Mouse (Mus musculus): ENCODE measurements around the gene Gal3st2.
"Not testable (repeated sequence)": the region's sequence is repeated elsewhere in the genome, so short reads cannot be mapped to it uniquely, and the experiment has no call there.

Gal3st2 gene

GRCm38 (mm10) chr1:93861048-93861447 lies at the start of gene Gal3st2:
Gene Gal3st2 (plus strand): TSS chr1:93861306.
- in situ Hi-C loops (cut with MboI, MseI) = not testable (repeated sequence)

GRCm38 (mm10) chr1:93811495-93812039 lies 49.5 kb upstream of the Gal3st2 start:
- in situ Hi-C loops (cut with MboI, MseI) = no loop called here

DNA sequence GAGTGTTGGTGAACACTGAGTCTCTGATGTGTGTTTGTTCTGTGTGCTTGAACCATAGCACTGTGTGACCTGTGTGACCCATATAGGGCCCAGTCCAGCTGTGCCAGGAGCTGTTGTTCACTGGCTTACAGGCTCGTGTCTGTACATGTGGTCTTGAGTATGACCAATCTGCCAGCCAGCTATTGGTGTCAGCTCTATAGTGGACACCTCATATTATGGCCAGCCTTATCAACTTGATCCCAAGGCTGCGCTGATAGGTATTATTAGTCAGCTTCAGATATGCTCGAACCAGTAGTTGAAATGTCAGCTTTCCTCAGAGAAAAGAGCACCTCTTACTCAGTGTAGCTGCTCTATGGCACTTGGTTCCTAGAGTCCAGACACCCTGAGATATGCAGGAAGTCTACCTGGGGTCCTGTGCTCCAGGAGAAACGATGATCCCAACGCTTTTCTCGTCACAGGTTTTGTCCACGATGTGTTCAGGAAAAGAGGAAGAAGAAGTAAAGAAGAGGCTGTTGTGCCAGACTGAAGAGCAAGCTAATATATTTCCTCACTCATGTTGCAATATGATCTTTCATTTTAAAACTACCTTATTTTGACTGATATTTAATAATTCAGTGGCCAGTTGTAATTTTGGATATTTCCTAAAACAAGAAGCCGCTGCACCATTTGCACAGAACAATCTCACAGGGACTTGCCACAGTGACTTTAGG lies 43.1 kb upstream of the Gal3st2 start:
- in situ Hi-C loops (cut with MboI, MseI) = no loop called here

DNA sequence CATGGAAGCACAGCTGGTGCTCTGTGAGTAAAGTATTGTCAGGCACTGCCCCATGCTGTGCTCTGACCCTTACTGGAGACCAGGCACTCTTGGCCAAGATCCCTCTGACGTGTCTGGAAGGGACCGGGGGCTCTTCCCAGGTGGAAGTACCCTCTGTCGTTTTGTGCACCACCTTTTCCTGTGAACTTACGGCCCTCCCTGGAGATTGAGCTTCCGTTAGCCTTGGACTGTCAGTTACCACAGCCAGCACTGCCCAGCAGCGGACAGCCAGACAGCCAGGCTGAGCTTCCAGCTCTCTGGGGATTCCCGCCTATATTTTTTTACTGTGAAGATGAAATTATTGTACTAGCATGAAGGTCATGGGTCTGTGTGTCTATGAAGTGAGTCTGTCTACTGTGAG lies 42.4 kb upstream of the Gal3st2 start:
- in situ Hi-C loops (cut with MboI, MseI) = no loop called here

DNA sequence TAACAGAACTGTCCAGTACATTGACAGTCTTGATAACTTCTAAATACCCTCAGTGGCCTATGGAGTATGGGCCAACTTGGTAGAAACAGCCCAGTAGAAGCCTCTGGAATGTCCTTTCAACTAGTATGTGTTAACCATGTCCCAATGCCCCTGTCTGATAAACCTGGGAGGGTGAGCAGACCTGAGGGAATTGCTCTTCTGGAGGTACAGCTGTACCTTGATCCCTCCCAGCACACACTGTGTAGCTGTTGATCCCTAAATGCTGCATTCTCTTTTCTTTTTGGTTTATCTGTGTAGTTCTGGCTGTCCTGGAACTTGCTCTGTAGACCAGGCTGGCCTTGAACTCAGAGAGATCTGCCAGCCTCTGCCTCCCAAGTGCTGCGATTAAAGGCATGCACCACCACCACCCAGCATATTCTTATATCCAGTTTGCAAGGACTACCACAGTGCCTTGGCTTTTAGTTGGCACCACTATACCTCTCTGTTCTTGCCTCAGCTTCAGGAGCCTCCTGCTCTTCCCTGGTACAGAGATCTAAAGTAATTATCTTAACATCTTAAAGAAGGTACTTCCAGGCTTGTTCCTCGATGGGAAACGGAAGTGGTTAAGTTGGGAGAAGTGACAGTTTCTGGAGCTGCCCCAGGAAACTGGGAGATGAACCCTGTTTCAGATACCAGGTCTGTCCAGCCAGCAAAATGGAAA lies 37.2 kb upstream of the Gal3st2 start:
- in situ Hi-C loops (cut with MboI, MseI) = no loop called here

- in situ Hi-C loops (cut with MboI, MseI) = loop anchor here in 1 of 2 experiments (25.0 kb wide), 1 partner anchor 1838 kb away; the partner anchor contains the start of gene St8sia4
Measured at GRCm38 (mm10) chr1:93824609-93825008, 36.5 kb upstream of the Gal3st2 start, which contains the start of gene D2hgdh. Gene D2hgdh (plus strand): TSS chr1:93824909.

GRCm38 (mm10) chr1:93825105-93825674 lies 35.9 kb upstream of the Gal3st2 start:
- in situ Hi-C loops (cut with MboI, MseI) = loop anchor here in 1 of 2 experiments (25.0 kb wide), 1 partner anchor 1837 kb away; the partner anchor contains the start of gene St8sia4

GRCm38 (mm10) chr1:93825771-93826539 lies 35.2 kb upstream of the Gal3st2 start:
- in situ Hi-C loops (cut with MboI, MseI) = loop anchor here in 1 of 2 experiments (25.0 kb wide), 1 partner anchor 1836 kb away; the partner anchor contains the start of gene St8sia4

DNA sequence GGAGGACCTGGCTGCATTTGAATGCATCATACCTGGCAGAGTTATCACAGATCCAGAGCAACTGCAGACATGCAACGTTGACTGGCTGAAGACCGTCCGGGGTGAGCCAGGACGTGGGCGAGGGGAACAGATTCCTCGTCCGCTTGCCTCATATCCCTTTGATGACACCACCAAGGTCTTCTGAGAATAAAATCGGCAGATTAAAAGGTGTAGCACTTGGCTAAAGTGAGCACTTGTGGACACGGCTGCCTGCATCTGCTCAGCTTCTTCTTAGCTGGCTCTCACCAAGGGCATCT lies 34.6 kb upstream of the Gal3st2 start:
- in situ Hi-C loops (cut with MboI, MseI) = loop anchor here in 1 of 2 experiments (25.0 kb wide), 1 partner anchor 1836 kb away; the partner anchor contains the start of gene St8sia4

DNA sequence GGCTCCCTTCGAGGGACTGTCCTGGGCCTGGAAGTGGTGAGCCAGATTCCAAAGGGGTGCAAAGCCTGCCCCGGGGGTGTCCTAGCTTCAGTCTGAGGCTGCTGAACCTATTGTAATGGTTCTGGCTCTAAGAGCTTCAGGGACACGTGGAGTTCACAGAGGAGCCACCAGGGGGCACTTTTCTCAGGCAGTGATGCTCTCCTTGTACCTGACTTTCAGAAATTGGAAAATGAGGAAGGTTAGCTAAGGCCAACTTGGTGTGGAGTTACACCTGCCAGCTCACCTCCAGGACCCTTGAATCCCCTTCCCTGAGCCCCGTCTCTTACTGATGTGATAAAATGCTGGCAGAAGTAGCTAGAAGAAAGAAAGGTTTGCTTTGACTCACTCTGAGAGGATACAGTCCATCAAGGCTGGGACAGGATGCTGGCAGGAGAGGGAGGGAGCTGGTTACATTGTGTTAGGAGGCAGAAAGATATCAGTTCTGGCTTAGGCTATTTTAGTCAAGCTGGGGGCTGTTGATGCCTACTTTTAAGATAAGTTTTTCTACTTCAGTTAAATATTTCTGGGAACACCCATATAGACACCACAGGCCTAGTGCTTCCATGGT lies 28.2 kb upstream of the Gal3st2 start:
- in situ Hi-C loops (cut with MboI, MseI) = loop anchor here in 1 of 2 experiments (25.0 kb wide), 1 partner anchor 1829 kb away; the partner anchor contains the start of gene St8sia4

- in situ Hi-C loops (cut with MboI, MseI) = loop anchor here in 1 of 2 experiments (25.0 kb wide), 1 partner anchor 1828 kb away; the partner anchor contains the start of gene St8sia4
Measured at GRCm38 (mm10) chr1:93834671-93835150, 26.4 kb upstream of the Gal3st2 start.

GRCm38 (mm10) chr1:93835211-93835610 lies 25.9 kb upstream of the Gal3st2 start:
- in situ Hi-C loops (cut with MboI, MseI) = loop anchor here in 1 of 2 experiments (25.0 kb wide), 1 partner anchor 1827 kb away; the partner anchor contains the start of gene St8sia4

DNA sequence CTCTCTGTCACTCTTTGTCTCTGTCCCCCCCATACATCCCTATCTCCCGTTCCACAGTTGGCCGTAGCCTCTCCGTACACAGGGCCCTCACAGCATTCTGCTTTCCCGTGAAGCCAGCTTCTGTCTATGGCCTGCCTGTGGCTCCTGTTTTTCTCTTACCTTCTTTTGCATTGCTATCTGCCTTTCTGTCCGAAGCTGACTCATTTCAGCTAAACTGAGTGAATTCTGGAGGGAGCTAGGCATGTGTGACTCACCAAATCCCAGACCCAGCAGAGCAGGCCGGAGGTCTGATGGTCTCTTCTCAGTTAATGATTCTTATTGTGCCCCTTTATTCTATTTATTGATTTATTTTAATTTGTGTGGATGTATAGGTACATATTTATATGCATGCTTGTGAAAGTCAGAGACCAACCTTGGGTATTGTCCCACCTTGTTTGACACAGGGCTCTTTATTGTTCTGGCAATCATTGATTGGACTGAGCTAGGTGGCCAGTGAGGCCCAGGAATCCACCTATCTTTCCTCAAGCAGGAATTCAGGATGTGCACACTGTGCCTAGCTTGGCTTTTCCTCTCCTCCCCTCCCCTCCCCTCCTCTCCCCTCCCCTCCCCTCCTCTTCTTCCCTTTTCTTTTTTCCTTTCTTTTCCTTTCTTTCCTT lies 25.1 kb upstream of the Gal3st2 start:
- in situ Hi-C loops (cut with MboI, MseI) = loop anchor here in 1 of 2 experiments (25.0 kb wide), 1 partner anchor 1826 kb away; the partner anchor contains the start of gene St8sia4

GRCm38 (mm10) chr1:93836532-93836913 lies 24.6 kb upstream of the Gal3st2 start:
- in situ Hi-C loops (cut with MboI, MseI) = loop anchor here in 1 of 2 experiments (25.0 kb wide), 1 partner anchor 1826 kb away; the partner anchor contains the start of gene St8sia4

- in situ Hi-C loops (cut with MboI, MseI) = loop anchor here in 1 of 2 experiments (25.0 kb wide), 1 partner anchor 1825 kb away; the partner anchor contains the start of gene St8sia4
Measured at GRCm38 (mm10) chr1:93837335-93837734, 23.8 kb upstream of the Gal3st2 start.

DNA sequence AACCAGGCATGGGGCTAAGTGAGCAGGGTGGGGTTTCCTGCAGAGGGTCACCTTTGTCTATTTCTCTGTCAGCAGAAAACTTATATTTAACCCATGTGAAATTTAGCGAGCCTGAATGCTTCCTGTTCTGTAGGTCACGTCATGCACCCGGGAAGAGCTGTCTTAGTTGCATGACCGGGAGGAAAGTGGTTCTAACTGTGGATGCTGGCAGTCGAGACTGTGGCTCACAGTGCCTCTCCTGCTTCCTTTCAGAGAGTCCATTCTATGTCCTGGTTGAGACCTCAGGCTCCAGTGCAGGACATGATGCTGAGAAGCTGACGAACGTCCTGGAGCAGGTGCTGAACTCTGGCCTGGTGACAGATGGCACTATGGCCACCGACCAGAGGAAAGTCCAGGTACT lies 22.5 kb upstream of the Gal3st2 start:
- in situ Hi-C loops (cut with MboI, MseI) = loop anchor here in 1 of 2 experiments (25.0 kb wide), 1 partner anchor 1824 kb away; the partner anchor contains the start of gene St8sia4

- in situ Hi-C loops (cut with MboI, MseI) = loop anchor here in 1 of 2 experiments (5.0 to 25.0 kb wide), 2 partner anchors 136 to 1816 kb away; partner anchors contain the start of gene St8sia4
Measured at GRCm38 (mm10) chr1:93845766-93846366, 15.2 kb upstream of the Gal3st2 start.

GRCm38 (mm10) chr1:93855790-93856189 lies 5.3 kb upstream of the Gal3st2 start:
- in situ Hi-C loops (cut with MboI, MseI) = loop anchor here (5.0 kb wide), 2 partner anchors 67 to 137 kb away; partner anchors contain the start of gene Gal3st2c (in 1 of the 2)

DNA sequence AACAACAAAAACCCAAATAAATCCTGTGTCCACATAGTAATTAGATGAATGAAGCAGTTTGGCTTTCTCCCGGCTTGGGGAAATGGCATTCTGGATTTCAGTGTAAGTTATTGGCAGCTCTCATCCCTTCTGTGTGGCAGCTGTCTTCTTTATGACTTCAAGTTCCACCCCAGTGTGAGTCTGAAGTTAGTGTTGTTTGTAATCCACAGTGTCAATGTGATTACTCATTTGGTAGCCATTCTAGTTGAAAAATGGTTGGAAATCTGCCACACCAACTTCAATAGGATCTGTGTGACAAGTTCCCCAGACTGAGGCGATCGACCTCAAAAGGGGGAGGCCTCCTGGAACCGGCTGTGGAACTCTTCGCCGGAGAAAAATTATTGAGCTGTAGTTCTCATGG lies 3.7 kb upstream of the Gal3st2 start:
- in situ Hi-C loops (cut with MboI, MseI) = loop anchor here (5.0 kb wide), 2 partner anchors 65 to 135 kb away; partner anchors contain the start of gene Gal3st2c (in 1 of the 2)

Data from T-helper 17 cell (primary cell).